Mouse (Mus musculus) A20 (cell line): ENCODE measurements around the gene Tctex1d2.

ENCODE experiments used
- DNase-seq: peaks from one replicate; pipeline ENCODE4 v3.0.0-alpha.2; 2011; ENCODE audit warnings: low read depth, low spot score

Tctex1d2 gene

DNA sequence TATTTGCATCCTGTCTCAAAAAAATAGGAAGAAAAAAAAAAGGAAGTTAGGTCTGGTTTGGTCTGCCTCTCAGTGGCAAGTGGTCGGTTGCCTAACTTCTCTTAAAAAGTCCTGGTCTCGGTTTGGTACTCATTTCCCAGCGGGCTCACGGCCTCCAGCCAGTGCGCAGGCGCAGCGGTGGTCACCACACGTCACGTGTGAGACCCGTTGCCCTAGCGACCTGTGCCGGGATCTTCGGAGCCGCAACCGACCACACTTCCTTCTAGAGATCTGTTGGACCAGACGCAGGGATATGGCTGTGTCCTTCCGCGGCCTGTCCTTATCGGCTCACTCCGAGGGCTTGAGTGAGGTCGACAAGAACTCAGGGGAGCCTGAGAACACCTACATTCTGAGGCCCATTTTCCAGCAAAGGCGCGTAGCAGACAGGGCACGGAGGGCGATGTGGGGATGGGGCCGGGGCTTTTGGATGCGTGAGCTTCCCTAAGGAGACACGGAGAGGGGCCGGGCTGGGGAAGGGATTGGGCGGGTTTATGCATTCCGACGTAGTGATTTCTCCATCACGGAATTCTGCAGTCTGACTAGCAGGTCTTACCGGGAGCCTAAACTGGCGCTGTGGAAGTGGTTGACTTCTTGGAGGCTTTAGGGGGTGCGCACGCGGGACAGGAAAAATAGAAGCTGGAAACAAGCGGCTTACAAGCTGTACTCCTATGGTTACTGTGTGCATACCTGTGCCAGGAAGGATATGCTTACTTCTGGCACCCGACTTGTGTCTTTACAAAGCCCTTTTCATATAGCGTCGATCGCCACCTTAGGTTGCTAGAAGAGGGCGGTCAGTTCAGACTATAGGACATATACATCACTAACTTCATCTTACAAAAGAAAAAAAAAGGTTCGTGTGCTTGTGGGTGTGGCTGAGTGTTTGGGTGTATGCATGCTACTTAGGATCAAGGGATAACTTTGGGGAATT lies at the start of gene Tctex1d2:
Gene Tctex1d2 (plus strand): TSS at position 186 of the 967 bp plus-strand sequence.
- DNase-seq, result peak; percentile 93

DNA sequence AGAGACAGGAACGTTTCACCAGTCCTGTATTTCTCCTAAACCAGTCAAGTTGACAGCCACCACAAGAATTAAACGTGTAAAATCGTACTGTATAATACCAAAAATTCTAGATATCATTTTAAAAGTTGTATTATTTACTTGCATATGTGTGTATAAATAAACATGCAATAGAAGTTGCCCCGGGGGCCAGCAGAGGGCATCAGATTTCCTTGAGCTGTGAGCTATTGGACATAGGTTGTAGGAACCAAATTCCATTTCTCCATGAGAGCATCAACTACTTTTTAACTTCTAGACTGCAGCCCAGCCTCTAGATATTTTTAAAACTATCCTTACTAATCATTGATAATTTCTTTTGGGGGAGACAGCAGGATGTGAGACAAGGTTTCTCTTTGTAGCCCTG lies 48.2 kb upstream of the Tctex1d2 start:
- peak; percentile 31 for DNase-seq

GRCm38 (mm10) chr16:32379575-32379974 lies 39.9 kb upstream of the Tctex1d2 start:
- no peak for DNase-seq

GRCm38 (mm10) chr16:32382901-32383300 lies 36.6 kb upstream of the Tctex1d2 start:
- no peak for DNase-seq

DNA sequence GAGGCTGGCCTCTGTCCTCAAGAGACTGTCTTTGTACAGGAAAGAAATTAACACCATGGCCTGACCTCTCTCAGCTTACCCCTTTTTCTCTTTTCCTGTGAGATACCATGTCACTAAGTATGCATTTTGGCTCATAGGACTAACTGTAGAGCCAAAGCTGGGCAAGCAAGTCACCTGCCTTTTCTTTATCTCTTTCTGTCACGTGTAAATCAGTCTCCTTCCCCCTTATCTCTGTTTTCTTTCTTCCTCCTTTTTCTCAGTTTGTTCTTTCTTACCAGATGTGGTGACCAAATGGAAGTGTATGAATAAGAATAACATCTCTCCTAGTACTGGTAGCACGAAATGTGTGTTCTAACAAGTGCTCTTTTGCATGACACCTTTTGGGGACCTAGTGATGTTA lies 34.6 kb upstream of the Tctex1d2 start:
- no peak for DNase-seq

GRCm38 (mm10) chr16:32386826-32387225 lies 32.7 kb upstream of the Tctex1d2 start:
- DNase-seq, result no peak

DNA sequence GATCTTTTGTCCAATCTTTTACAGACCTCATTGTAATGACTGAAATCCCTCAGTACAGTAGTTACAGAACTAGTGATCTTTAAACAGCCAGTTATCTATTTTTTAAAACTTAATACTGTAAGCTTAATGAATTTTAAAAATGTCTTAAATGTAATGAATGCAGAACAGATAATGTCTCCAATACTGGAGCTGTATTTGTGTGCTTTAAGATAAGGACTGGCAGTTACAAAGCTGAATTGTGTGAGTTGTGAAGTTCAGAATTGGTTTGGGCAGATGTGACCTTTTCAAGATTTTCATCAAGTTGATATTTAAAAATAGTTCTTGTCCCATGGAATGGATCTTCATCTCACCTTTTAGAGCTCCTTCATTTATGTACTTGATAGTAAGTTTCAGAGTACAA lies 30.5 kb upstream of the Tctex1d2 start:
- no peak for DNase-seq

DNA sequence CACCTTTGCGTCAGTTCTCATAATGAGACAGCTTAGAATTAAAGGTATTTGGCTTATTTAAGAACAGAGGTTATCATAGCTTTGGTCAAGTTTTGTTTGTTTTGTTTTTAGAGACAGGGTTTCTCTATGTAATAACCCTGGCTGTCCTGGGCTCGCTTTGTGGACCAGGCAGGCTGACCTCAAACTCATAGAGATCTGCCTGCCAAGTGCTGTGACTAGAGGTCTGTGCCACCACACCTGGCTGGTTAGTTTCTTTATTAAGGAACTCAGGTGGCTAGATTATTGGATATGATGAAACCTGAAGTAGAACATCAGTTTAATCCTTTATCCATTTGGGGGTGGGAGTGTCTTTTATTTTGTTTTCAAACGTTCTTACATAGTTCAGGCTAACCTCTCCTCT lies 29.7 kb upstream of the Tctex1d2 start:
- DNase-seq, result no peak

DNA sequence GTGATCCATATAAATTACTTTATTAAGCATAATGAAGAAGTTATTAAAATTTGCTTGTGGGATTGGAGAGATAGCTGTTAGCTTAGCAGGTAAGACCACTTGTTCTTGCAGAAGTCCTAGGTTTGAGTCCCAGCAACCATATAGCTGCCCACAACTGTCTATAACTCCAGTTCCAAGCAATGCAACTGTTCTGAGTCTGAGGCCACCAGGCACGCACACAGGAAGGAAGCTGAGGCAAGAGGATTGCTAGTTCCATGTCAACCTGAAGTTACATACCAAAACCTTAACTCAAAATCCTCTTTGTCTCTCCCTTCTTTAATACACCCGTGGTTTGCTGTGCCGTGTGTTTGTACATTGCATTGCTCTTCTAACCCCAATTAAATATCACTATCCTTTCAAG lies 28.6 kb upstream of the Tctex1d2 start:
- no peak for DNase-seq

DNA sequence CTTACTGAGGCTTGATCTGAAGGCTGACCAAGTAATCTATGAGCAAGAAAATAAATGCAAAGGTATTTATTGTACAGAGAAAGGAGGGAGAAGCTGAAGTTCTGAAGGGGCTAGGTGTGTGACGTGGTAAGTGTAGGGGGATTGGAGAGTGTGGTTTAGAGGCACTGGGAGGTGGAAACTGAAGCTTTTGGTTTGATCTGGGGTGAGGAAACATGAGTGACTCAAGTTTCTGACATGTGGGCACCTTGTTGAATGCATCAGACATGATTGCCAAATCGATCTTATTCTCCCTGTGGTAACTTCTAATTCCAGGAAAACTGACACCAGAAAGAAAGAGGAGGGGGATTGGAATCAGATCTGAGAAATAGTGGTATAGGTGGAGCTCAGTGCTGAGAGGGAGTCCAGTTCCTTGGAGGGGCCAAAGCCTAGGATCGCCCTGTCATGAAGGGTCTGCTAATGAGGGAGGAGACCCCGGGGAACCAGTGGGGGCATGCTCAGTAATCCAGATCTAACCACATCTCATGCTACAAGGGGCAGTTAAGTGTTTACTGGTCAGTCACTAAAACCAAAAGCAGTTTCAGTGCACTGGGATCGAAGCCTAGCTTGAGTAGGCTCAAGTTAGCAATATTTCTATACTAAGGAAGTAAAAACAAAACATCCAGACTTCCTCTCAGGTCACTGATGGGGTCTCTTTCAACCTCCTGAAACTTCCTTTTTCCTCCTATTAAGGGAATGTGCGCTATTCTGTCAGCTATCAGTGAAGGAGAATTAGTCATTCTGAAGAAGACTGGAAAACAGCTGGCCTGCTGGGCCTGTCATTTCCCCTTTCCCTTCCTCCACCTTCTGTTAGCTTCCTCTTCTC lies 23.6 kb upstream of the Tctex1d2 start:
- DNase-seq, result no peak

DNA sequence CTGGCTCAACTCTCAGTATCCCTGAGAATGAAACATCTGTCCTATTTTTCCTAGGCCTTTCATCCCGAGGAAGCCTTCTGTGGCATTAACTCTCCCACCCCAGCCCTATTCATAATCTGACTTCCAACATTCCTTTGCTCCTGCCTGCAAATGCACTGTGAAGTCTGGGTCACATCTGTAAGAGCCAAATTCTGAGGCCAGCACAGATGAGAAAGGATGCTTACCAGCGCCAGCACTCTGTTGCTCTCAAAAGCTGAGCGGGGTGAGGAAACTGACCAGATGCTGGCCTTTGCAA lies 23.0 kb upstream of the Tctex1d2 start:
- DNase-seq, result no peak

GRCm38 (mm10) chr16:32398206-32398605 lies 21.3 kb upstream of the Tctex1d2 start:
- DNase-seq, result no peak

- DNase-seq, result no peak
Measured at GRCm38 (mm10) chr16:32400267-32400666, 19.2 kb upstream of the Tctex1d2 start, which contains the start of gene Tm4sf19. Gene Tm4sf19, plus strand, starts transcription at chr16:32400506.

DNA sequence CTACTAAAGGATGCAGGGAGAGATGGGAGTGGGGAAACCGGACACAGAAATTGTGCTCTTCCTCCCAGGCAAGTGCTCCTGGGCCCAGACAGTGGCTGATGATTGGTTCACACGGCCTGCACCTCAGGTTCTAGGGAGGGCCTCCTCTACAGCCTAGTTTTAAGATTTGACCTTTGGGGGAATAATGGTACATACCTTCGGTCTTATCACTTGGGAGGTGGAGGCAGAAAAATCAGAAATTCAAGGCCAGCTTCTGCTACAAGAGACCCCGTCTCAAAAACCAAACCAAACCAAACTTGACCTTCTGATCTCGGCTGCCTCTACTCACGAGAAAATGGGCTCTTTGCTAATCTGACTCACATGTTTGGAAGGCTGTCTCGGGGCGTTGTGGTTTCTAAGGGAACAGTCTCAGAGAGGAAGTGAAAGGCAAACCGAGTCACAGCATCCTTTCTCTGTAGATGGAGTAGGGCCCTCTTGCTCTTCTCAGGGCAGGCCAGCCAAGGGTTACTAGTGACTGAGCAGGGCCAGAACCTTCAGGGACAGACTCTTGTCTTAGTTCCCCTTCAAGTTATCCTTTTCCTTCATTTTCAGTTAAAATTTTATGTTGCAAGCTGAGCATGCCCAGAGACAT lies 18.1 kb upstream of the Tctex1d2 start:
- DNase-seq, result peak; percentile 70

GRCm38 (mm10) chr16:32402818-32403217 lies 16.7 kb upstream of the Tctex1d2 start:
- DNase-seq, result no peak

GRCm38 (mm10) chr16:32405716-32406115 lies 13.8 kb upstream of the Tctex1d2 start:
- DNase-seq, result no peak

DNA sequence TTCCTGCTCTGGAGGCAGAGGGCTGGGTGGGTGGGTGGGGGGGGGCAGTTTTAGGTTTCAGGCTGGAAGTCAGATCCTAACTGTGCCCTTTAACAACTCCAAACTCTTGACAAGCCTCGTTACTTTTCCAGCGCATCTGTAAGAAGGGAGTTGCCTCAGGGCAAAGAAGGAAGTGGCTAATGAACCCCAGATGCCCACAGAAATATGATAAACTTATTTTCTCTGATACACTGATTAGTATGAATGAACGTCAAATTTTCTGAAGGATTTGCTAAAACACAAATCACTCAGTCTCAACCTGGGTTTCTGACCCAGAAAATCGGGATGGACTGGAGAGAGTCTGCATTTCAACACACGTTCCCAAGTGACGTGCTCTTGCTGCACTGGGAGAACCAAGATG lies 12.8 kb upstream of the Tctex1d2 start:
- DNase-seq, result no peak

DNA sequence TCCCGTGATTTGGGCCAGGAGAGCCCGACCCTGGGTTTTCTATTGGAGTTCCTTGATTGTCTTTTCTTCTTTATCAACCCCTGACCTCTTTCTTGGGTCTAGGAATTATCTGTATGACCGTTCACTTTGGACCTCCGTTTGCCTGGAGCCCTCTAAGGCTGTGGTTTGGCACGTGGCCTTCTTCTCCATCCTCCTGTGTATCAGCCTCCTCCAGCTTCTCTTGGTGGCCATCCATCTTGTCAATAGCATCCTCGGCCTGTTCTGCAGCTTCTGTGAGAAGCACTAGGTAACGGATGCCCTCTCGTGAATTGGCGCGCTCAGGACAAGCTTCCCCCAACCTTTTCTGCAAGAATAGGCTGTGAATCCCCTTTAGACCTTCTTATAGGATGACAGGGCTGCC lies 11.8 kb upstream of the Tctex1d2 start:
- DNase-seq, result no peak

- no peak for DNase-seq
Measured at GRCm38 (mm10) chr16:32417457-32417856, 2.0 kb upstream of the Tctex1d2 start.

DNA sequence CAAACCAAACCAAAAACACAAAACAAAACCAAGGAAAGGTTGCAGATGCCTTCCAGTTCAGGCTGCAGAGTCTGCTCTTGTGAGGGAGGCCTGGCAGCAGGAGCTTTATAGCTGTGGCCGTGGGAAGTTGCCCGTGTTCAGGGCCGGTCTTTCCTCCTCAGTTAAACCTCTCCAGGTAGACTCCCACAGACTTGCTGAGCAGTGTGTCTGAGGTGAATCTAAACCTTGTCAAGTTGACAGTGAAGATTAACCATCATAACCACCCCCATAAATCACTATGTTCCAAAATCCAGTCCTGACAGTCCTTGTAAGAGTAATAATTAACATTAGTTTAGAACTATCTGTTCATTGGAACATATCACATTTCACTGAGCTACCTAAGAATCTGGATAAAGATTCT lies 8.0 kb downstream of the Tctex1d2 start:
- DNase-seq, result no peak

GRCm38 (mm10) chr16:32430474-32431046 lies 11.1 kb downstream of the Tctex1d2 start, which contains the start of gene Pcyt1a:
Gene Pcyt1a, plus strand, starts transcription at chr16:32430921.
- DNase-seq, result peak; percentile 92
